Mouse (Mus musculus) megakaryocyte, embryonic 14.5 days (primary cell): ENCODE measurements around the gene Unc13a. TPM values are rescaled to one million over a fixed set of nuclear protein-coding genes. Genes with fewer than 3 reads are reported as not detected.
A peak's percentile ranks its signal among the peaks of the same experiment; 100 is the strongest.

Experiments
- H3K27me3 ChIP-seq: replicated peaks from 2 replicates; pipeline ENCODE3; 2012; ENCODE audit warnings: inconsistent platforms
- H3K36me3 ChIP-seq: replicated peaks from 2 replicates; pipeline ENCODE3; 2012; ENCODE audit warnings: low read length, inconsistent platforms, mixed read lengths
- H3K4me1 ChIP-seq: 2 replicates; pipeline ENCODE4 v1.6.1; 2012; ENCODE audit warnings: inconsistent platforms
- H3K4me3 ChIP-seq: replicated peaks from 2 replicates; pipeline ENCODE3; 2012; ENCODE audit warnings: moderate library complexity, mild to moderate bottlenecking, inconsistent platforms
- H3K9me3 ChIP-seq: 2 replicates; pipeline ENCODE4 v1.6.1; 2012; ENCODE audit warnings: inconsistent platforms
- FLI1 ChIP-seq: IDR thresholded peaks from 2 replicates; pipeline ENCODE4 v1.6.1; 2012; ENCODE audit warnings: low read length, inconsistent platforms, mixed read lengths
- GATA1 ChIP-seq: IDR thresholded peaks from 3 replicates; pipeline ENCODE4 v1.6.1; 2012; ENCODE audit warnings: mixed read lengths, low read length, inconsistent platforms, borderline replicate concordance
- polyA plus RNA-seq: library from polyadenylated mRNA; stranded (reverse); fragments of >175 nt; gene quantifications from 2 replicates; pipeline ENCODE4 v1.2.3, GENCODE M21; 2012; ENCODE audit warnings: low replicate concordance; ENCODE audit not compliant: insufficient read depth

Gene Unc13a
- polyA plus RNA-seq, 1 experiment: 8.9 TPM

DNA sequence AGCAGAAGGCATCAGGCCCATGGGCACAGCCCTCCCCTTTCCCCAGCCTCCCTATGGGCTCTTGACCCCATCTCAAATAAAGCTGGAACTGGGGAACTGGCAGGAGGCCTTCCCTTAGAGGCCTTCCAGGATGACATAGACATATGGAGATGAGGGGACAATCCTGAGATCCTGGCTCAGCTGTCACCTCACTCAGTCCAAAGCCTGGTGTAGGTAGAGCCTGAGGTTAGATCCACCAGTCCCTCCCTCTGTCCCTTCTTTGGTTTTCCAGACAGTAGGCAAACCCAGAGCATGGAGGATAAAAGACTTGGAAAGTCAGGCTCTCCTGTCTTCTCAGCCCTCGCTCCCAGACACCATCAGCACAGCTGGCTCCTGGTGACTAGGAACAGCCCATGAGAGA, 4.7 kb downstream of the Unc13a start:
- Histone ChIP-seq H3K4me1 (peaks cover 91% of the 10 kb centered on the region), H3K9me3 (no peaks in the 10 kb centered on the region), H3K4me3 (peak overlapping the region; percentile 96), H3K36me3 (peaks cover 27% of the 10 kb centered on the region), H3K27me3 (no peaks in the 10 kb centered on the region)
- no peak for TF ChIP-seq FLI1
- TF ChIP-seq GATA1: no peak

DNA sequence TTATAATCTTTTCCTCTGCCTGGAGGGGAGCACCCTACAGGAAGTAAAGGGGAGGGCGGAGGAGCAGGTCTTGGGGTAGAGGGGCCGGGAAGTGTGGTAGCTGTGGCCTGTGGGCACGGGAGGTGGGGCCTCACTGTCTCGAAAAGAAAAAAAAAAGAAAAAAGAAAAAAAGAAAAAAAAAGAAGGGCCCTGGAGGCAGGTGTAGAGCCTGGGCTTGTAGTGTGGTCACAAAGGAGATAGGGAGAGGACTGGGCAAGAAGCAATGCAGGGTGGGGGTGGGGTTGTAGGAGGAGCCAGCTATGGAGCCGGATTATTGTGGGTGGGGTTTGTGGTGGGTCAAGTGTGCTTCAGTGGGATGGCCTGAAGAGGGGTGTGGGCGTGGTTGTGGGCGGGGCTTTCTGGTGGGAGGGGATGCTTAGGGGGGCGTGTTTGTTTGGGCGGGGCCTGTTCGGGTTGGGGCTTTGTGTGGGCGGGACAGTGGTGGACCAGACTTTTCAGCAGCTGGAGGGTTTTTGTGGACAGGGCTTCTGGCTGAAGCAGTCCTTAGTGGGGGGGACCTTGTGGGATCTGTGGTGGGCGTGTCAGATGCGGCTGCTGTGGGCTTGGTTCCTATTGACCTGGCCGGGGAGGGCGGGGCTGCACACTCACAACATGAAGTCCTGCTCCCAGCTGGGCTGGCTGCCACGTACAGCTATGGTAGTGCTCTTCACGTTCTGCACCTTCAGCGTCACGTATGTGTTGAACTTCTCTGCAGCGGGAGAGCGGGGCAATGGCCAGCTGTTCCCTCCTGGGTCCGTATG, 6.0 kb downstream of the Unc13a start:
- Histone ChIP-seq H3K4me3 (peak overlapping the region; percentile 96), H3K9me3 (no peaks in the 10 kb centered on the region), H3K27me3 (no peaks in the 10 kb centered on the region), H3K4me1 (peaks cover 93% of the 10 kb centered on the region), H3K36me3 (peaks cover 36% of the 10 kb centered on the region)
- no peak for TF ChIP-seq FLI1
- TF ChIP-seq GATA1: no peak

DNA sequence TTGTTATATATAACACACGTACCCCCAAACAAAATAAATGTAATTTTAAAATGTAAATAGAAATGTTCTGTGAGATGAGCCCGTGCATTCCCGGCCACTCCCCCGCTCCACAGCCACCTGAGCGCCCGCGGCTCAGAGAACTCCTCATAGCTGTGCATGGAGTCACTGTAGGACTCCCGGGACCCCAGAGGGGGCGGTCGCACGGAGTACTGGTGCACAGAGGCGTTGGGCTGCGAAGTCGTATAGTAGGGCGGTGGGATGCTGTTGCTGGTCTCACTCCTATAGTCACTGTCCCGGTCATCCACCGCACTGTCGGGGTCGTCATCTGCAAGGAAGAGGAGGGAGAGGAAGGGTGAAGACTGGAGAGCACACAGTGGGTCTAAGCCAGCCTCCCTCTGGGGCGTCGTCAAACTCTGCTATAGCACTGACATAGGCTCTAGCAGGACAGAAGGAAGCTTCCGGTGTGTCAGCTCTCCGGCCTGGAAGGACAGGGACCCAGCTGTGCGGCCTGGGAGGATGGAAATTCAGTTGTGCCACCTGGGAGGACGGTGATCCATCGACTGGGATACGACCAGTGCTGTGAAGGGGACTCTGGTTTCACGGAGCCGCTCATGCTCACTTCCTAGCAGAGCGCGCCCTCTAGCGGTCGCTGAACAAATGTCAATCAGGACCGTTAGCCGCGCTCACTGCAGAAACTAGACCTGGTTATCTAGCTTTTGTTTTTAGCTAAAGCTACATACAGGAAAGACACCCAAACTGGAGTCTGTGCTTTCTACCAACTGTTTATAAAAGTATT, 11.0 kb downstream of the Unc13a start:
- Histone ChIP-seq H3K27me3 (peaks cover 17% of the 10 kb centered on the region), H3K9me3 (no peaks in the 10 kb centered on the region), H3K4me1 (peaks cover 70% of the 10 kb centered on the region), H3K36me3 (peaks cover 80% of the 10 kb centered on the region), H3K4me3 (peak overlapping the region; percentile 79)
- TF ChIP-seq GATA1: no peak
- TF ChIP-seq FLI1: no peak

DNA sequence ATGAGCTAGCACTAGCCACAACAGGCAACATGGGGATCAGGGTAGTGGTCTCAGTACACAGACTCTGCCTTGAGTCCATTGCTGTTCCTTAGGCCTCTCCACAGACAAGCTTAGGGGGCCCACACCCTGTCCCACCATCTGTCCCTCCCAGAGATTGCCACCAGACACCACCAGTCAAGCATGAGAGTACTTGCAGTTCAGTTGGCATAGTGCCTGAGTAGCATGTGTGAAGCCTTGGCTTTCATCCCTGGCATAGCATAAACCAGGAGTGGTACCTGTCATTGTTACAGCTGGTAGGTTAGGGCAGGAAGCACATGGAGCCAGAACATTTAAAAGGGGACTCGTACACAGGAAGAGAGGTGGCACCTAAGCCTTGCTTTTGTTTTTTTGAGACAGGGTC, 11.8 kb downstream of the Unc13a start:
- H3K27me3 ChIP-seq: peaks cover 23% of the 10 kb centered on the region
- H3K4me3 ChIP-seq: no peak overlapping the region
- H3K9me3 ChIP-seq: no peaks in the 10 kb centered on the region
- peaks cover 88% of the 10 kb centered on the region for H3K36me3 ChIP-seq
- TF ChIP-seq FLI1 (no peak), GATA1 (no peak)
- peaks cover 68% of the 10 kb centered on the region for H3K4me1 ChIP-seq

DNA sequence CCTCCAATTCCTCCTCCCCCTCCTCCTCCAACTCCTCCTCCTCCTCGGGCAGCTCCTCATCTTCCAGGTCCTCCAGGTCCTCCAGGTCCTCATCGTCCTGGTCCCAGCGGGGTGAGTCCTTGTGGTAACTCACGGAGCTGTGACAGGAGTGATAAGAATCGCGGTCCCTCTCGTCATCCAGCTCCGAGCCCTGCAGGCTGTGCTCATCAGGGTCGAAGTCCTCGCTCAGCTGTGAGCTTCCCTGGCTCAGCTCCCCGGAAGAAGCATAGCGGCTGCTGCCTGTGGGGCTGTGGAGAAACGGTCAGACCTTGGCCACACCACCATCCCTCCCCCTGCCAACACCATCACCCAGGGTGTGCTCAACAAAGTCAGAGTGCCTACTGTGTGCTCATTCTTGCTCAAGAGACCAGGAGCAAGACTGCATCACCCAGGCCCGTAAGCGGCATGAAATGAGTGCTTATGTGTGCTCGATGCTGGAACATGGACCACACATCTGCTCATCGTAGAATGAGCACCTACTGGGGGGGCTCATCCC, 13.0 kb downstream of the Unc13a start:
- H3K4me1 ChIP-seq: peaks cover 62% of the 10 kb centered on the region
- H3K4me3 ChIP-seq: peak overlapping the region; percentile 80
- H3K9me3 ChIP-seq: no peaks in the 10 kb centered on the region
- peaks cover 33% of the 10 kb centered on the region for H3K27me3 ChIP-seq
- no peak for TF ChIP-seq FLI1
- no peak for TF ChIP-seq GATA1
- H3K36me3 ChIP-seq: peaks cover 90% of the 10 kb centered on the region

DNA sequence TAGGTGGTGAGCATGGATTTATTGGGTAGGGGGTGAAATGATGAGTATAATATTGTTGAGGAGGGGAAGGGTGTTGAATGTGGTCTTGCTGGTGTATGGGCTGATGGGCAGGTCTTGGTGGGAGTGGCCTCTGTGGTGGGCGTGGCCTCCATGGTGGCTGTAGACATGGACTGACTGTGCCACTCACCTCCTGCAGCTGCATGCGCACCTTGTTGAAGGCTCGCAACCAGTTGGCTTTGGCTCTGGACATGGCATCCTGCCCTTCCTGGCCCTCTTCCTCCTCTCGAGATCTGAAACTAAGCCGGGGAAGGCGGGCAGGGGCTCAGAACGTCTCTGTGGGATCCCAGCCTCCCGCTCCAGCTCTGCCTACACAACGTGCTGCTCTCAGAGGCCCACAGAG, 13.7 kb downstream of the Unc13a start:
- Histone ChIP-seq H3K9me3 (no peaks in the 10 kb centered on the region), H3K4me1 (peaks cover 57% of the 10 kb centered on the region), H3K36me3 (peaks cover 90% of the 10 kb centered on the region), H3K27me3 (peaks cover 37% of the 10 kb centered on the region), H3K4me3 (peak overlapping the region; percentile 80)
- TF ChIP-seq FLI1: no peak

DNA sequence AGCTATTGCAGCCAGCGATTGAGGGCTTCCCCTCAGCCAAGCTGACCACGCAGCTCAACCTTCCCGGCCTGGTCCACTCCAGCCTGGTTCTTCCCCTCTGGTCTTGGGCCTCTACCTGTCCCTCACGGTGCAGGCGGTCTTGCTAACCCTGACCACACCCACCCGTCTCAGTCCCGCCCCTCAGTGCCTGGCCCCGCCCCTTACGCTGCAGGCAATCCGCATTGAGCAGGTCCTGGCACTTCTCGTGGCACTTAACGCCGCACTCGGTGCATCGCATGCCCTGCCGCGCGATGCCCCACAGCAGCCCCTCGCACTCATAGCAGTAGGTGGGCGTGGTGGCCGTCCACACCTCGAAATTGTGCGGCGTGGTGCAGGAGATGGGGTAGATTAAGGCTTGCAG, 17.0 kb downstream of the Unc13a start:
- Histone ChIP-seq H3K4me3 (peak overlapping the region; percentile 64), H3K27me3 (peaks cover 40% of the 10 kb centered on the region), H3K9me3 (no peaks in the 10 kb centered on the region), H3K36me3 (peaks cover 94% of the 10 kb centered on the region), H3K4me1 (peaks cover 32% of the 10 kb centered on the region)
- TF ChIP-seq GATA1 (no peak), FLI1 (no peak)

DNA sequence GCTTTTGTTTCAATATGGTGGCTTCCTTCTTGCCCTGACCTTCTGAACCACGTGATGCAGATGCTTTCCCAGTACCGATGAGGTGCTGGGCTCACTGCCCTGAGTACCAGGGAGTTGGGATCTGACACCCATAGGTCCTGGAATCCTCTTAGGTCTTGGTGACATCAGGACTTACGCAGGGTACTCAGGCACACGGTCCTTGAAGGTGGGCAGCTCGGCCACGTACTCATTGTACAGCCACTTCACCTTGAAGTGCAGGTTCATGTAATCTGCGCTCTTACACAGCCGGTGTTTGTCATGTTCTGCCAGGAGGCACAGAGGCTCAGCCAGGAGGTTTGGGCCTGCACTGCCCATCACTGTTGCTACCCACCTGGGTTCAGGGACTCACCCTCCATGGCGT, 26.0 kb downstream of the Unc13a start:
- Histone ChIP-seq H3K4me3 (no peak overlapping the region), H3K9me3 (no peaks in the 10 kb centered on the region), H3K36me3 (peaks cover 93% of the 10 kb centered on the region), H3K4me1 (peaks cover 18% of the 10 kb centered on the region), H3K27me3 (peaks cover 5% of the 10 kb centered on the region)
- TF ChIP-seq GATA1 (no peak), FLI1 (no peak)

DNA sequence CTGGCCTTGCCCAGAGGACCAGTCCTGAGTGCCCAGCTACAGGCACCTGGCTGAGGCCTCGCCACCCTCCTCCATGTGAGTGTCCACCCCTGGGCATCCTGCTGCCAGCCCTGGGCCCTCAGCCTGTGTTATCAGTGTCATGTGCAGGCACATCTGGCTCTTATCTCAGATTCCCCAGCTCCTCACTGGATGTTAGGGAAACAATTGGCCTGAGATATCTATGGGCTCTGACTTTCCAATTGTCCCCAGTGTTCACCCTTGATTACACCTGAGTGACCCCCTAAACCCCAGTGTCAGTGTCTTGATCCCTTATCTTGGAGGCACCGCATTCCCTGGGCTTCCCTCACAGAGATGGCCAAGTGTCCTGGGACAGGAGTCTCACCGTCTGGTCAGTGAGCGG, 32.2 kb downstream of the Unc13a start:
- H3K27me3 ChIP-seq: peaks cover 23% of the 10 kb centered on the region

DNA sequence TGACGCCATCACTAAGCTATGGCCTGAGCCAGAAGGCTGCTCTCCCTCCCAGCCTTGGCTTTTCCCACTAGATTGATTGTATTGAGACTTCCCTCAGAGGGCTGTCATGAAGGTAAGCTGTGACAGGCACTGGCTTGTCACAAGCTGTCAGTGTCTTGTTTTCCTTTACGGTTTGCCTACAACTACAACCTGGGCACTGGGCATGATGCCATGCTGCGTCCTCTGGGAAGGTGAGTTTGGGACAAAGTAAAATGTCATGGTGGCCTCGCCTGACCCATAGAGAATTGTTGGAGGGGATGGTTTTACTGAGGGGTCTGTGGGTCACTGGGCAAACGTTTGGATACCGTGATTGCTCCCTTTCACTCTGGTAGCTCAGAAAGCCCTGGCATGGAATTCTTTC, 33.2 kb downstream of the Unc13a start:
- Histone ChIP-seq H3K4me1 (peaks cover 71% of the 10 kb centered on the region), H3K36me3 (peaks cover 68% of the 10 kb centered on the region), H3K9me3 (no peaks in the 10 kb centered on the region), H3K27me3 (peaks cover 23% of the 10 kb centered on the region), H3K4me3 (no peak overlapping the region)
- TF ChIP-seq FLI1 (no peak), GATA1 (no peak)

More for the DNA sequence above, 32.2 kb downstream of the Unc13a start:
- Histone ChIP-seq H3K36me3 (peaks cover 71% of the 10 kb centered on the region), H3K4me1 (peaks cover 61% of the 10 kb centered on the region), H3K9me3 (no peaks in the 10 kb centered on the region), H3K4me3 (no peak overlapping the region)
- TF ChIP-seq FLI1 (no peak), GATA1 (no peak)
